Mouse (Mus musculus): Measurements from ENCODE around the gene Olfr868.

Gene Olfr868

DNA sequence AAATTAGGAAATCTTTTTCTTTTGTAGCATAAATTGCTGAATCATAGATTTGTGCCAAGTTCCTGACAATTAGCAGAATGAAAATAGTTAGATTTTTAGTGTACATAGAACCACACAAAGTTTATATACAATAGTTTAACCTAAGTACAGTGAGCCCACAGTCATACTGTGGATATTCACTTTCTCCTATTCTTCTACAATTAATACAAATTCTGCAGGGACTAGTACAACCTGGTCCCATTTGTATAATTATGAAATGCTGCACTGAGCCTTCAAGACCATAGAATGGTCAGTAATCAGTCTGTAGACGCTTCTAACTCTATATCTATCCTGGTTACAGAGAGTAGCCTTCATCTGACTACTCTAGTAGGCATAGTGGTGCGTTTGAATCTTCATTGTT is at the start of gene Olfr868:
TSS of gene Olfr868 (plus strand) at position 301 of the 400 bp plus-strand sequence.
- in situ Hi-C loops (cut with MseI, MboI) = no loop called here

- in situ Hi-C loops (cut with MseI, MboI) = no loop called here
These were observed 41.0 kb upstream of the Olfr868 start, which contains the start of gene Olfr867 for GRCm38 (mm10) chr9:20057462-20057861. TSS of gene Olfr867 (minus strand) at chr9:20057562.

DNA sequence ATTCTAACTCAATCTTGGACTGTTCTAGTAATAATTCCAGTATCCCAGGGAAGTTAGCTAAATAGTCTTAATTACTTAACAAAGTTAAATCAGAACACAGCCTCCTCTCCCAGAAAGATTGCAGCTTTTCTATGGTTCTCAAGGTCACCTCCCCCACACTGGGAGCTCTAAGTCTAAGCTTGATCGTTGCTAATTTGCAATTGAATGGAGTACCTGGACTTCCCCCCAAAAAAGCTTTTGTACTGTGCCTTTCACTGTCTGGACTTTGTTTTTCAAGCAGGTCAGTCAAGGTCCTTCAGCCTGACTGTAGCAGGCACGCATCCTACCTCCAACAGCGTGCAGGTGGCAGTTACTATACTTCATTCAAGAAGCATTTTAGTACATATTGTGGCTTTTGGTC is 28.2 kb upstream of the Olfr868 start:
- in situ Hi-C loops (cut with MseI, MboI) = no loop called here

GRCm38 (mm10) chr9:20071291-20071690 is 27.1 kb upstream of the Olfr868 start:
- in situ Hi-C loops (cut with MseI, MboI) = no loop called here

- in situ Hi-C loops (cut with MseI, MboI) = no loop called here
These were observed 24.8 kb upstream of the Olfr868 start for GRCm38 (mm10) chr9:20073523-20074177.

- in situ Hi-C loops (cut with MseI, MboI) = no loop called here
These were observed 30.3 kb downstream of the Olfr868 start, which contains the start of gene Olfr869 for GRCm38 (mm10) chr9:20128709-20129108. TSS of gene Olfr869 (plus strand) at chr9:20129009.

DNA sequence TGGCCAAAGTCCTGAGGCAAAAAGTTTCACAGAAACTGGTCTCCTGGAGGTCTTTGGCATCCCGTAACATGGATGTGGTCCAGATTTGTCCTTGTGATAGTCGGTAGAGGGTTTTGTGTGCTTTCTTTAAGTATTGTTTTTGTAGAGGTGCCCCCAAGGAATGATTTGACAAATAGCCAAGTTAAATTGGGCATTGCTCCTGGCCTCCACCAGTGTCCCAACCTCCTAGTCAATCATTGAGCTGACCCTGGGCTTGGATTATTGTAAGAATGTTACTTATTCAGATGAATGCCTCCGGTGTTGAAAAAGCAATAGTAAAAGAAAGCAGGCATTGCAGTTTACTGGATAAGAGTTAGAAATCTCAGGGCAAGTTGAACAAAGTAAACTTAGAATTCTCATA is 51.3 kb downstream of the Olfr868 start:
- in situ Hi-C loops (cut with MseI, MboI) = no loop called here
